Mouse (Mus musculus) cerebellum, postnatal 14 days (tissue): ENCODE results near the gene Plau.
A peak's percentile ranks its signal among the peaks of the same experiment; 100 is the strongest.

Experiments used
- DNase-seq, 2 experiments: peaks; one replicate each; pipeline ENCODE4 v3.0.0; 2021; ENCODE audit warnings: mixed read lengths in 2 of 2

Gene Plau

DNA sequence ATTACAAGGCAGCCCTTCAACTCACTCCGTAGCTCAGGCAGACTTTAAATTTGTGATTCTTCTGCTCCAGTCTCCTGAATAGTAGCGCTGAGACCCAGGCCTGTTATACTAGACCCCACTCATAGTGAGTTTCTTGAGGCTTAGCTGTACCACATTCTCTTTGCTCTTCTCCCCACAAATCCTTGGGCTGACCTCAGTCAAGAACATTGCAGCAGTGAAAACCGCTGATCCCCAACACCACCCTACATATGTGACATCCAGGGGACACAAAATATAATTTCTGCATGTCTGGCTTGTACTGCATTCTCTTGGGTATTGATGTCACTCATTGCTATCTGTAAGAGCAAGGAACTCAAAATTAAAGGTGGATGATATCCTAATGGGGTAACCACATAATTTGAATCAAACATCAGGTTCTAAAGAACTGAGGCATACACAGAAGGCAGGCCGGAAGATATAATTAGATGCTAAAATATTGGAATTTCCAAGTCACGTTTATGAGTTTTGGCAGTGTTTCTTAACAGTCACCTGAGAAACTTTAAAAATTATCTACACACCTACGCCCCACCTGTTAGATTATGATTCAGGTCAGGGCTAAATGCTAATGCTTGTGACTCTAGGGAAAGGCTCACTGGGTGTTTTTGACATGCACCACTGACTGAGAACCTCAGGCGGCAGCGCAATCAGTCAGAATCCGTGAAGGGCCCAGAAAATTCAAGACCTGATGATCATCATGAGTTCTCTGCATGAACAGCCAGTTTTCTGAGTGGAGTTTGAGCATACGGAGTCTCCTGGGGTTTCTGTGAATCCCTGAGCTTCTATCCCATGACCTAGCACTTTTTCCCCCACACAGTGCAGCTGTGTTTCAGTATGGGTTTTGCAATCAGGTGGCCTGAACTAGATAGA, 8.5 kb downstream of the Plau start:
- no peak for DNase-seq

DNA sequence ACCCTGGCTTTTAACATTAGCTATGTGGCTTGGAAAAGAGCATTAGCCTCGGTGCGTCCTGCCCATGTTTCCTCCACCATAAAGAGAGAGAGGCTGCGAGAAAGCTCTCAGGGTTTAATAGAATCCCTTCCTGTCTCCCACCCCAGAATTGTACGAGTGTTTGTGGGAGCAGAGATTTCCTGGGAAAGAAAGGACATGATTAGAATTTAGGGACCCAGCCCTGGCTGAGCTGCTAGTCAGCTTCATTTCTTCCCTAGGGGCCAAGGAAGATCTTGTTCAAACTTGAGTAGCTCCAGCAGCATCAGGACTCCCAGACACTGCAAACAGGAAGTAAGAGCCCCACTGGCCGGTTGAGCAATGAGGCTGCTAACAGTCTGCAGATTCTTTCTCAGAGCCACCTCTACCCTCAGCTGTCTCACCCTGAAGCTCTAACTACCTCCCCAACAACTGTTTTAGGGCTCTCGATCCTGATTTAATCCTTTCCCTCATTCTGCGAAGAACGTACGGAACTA, 9.2 kb downstream of the Plau start:
- DNase-seq, result no peak

DNA sequence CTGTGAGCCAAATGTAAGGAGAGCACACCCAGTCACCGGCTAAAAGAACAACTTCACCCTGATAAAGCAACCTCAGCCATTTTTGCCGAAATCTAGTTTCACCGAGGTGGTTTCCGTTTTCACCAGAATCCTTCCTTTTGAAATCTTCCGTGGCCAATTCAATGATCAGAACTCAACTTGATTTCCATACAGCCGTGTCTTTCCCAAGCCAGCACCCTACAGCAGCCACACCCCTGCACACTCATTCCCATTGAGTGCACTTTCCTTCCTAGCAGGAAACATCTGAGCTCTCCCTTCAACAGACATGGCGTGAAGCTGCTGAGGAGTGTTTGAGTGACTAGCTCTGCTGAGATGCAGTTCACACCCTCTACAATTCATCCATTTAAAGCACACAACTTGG, 9.8 kb downstream of the Plau start:
- DNase-seq, result no peak

DNA sequence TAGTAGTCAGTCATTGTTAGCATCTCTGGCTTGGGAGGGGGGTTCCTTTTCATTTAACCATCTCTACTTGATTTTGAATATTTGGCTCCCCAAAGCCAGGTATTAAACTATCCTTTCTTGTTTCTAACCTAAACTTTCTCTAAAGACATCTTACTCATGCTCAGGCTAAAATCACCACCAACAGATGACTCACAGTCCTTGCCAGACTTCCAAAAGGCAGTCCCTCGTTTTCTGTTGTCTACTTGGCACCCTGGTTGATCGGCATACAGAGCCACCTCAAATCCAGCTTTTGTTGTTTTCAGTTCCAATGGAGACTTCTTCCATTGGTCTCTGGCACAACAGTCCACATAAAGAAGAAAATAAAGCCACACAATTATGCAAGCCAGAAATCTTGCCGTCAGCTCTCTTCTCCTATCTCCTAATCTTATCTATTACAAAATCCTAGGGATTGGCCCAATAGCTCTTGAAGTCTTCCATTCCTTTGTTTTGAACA, 11.2 kb downstream of the Plau start:
- no peak for DNase-seq

DNA sequence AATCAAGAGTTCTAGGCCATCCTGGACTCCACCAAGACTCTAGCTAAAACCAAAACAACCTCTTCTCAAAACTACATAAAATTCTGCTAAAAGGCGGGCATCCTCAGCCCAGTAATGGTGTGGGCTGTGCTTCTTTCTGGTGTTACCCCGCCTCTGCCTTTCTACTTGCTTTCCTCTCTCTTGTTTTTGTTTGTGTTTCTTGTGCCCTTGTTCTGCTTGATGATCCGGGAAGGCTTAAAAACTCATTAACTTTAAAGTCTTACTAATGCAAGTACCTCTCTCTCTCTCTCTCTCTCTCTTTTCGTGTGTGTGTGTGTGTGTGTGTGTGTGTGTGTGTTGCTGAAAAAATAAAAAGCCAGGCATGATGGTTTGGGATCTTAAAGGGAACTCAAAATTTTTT, 13.3 kb downstream of the Plau start:
- no peak for DNase-seq

DNA sequence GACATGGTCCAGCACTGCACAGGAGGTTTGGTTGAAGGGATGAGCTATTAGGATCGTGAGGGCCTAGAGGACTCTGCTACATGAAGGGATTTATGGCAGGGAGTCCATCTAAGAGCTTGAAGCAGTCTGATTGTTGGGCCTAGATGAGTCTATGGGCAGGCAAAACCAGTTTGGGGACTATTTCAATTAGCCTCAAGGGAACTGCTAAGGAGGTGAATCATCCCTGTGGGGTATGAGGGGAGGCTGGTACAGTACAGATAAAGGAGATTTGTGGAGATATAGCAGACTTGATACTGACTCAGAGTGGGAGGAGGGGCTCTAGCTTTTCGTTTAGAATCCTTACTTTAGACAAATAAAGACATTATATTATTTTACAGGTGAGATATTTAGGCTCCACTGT, 14.0 kb downstream of the Plau start:
- DNase-seq, result no peak

DNA sequence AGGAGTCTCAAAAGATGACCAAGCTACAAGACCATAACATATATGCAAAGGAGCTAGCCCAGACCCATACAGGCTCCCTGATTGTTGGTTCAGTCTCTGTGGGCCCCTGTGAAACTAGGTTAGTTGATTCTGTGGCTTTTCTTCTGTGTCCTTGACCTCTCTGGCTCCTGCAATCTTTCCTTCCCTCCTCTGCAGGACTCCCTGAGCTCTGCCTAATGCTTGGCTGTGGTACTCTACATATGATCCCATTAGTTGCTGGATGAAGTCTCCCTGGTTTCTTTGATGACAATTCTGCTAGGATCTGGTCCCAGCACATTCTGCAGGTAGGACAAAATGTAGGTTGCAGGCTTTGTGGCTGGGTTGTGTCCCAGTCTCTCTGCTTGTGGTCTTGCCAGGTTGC, 15.3 kb downstream of the Plau start:
- no peak for DNase-seq

DNA sequence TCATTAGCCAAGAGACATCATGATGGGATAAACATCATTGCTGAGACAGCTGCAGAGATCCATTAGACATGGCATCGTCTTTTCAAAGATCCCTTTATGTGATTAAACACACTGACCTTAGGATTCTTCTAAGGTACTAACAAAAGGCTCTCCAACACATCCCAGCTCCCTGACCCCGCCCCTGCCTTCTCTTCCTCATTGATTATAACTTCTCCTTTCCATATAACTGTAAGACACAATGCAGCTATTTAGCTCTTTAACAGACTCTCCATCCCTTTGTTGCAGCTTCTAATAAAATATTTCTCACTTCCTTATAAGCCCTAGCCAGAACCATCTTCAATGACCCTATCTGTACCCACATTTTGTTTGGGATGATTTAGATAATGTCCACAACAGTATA, 24.7 kb downstream of the Plau start:
- no peak for DNase-seq

DNA sequence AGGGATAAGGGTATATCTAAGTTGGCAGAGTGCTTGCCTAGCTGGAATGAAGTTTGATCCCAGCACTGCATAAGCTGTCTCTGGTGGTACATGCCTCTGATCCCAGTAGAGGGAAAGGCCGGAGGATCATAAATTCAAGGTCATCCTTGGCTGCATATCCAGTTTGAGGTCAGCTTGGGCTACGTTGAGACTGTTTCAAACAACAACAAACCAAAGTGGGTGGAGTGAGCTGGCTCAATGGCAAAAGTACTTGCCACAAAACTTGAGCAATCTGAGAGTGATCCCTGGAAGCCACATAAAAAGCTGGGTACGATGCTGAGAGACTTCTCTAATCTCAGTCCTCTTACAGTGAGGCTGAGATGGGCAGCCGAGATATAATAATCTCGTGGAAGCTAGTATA, 25.1 kb downstream of the Plau start:
- DNase-seq, result no peak

DNA sequence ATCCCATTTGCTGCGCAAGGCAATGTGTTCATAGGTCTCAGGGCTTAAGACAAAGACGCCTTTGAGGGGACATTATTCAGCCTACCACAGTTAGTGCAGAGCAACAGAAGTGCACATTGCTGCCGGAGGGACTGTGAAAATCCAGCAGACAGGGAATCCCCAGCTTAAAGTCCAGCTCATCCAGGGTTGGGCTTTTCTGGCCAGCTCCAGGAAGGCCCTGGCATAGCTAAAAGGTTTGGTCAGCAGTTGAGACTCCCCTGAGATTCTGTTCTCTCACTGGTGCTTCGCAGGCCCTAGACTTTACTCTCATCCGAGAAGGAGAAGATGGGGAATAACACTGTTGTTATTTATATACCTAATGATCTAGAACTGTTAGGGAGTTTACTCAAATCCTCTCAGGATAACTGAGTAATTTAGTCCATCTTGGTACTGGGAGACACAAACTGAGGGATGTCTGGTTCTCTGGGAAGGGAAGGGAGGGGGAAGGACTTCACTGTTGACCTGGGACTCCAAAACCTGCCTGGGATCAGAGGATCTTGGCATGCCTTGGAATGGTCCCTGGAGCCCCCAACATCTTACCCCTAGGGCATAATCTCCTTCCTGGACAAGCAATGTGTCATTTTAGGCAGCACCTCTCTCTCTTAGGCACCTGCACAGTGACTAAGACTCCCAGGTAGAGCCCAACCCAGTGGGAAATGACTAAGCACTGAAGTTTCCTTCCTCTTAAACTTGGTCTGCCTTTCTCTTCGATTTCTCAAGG, 27.0 kb downstream of the Plau start:
- no peak for DNase-seq

DNA sequence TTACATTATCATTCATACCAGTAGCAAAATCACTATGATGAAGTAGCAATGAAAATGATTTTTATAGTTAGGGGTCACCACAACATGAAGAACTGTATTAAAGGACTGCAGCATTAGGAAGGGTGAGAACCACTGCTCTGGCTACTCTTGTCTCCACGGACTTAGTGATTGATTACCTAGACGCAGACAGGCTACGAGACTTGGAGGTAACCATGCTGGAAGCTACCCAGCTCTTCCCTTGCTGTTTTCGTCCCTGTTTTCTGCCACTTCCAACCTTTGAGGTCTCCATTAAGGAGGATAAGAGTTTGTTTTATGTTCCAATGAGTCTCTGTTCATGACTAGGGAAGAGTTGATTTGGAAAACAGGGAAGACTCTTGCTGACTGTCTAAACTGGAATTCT, 27.7 kb downstream of the Plau start:
- no peak for DNase-seq

DNA sequence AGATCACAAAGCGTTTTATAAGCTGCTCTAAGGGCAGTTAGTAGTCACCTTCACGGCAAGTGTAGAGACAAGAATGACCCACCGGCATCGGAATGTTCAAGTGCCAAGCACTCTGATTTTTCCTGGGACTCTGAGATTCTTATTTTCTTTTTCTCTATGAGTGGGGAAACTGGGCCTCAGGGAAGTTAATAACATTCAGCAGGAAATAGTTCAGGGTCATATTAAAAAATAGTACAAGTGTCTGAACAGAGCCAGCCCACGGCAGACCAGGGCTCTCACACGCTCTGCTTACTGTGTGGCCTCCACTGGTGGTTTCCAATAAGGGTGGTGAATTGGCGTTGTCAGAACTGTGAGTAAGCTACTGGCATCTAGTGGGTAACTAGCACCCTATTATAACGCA, 29.1 kb downstream of the Plau start:
- DNase-seq, result no peak

DNA sequence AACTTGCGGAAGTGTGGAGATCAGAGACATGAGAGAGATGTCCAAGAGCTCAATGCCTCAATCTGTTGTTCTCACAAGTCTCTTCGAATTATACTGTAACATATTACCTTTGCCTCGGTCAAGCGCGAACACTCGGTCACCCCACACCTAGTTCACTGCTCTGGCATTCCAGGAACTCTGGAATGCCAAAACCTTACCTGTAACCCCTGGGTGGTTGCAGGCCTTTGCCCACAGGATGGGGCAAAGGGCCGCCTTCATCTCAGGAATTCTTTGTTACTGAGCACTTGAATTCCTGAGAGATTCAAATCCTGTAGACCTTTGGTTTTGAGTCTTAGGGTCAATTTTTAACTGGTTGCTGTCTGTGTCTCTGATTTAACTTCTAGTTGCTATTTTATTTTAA, 29.9 kb downstream of the Plau start:
- no peak for DNase-seq

DNA sequence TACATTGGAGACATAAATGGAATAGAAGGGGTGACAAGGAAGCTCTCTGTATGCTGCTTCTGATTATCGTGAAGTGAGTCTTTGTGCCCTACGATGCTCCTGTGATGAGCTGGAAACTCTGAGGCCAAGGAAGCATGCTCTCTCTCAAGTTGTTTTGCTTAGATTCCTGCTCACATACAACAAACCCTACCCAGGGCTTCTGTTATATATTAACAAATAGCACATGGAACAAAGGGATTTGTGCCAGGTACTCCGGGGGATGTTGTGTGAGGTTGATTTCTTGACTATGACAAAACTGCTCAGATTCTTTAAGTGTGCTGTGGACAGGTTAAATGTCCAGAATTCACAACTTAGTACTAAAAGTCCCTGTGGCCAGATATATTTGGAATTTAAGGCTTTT, 33.6 kb downstream of the Plau start:
- no peak for DNase-seq

DNA sequence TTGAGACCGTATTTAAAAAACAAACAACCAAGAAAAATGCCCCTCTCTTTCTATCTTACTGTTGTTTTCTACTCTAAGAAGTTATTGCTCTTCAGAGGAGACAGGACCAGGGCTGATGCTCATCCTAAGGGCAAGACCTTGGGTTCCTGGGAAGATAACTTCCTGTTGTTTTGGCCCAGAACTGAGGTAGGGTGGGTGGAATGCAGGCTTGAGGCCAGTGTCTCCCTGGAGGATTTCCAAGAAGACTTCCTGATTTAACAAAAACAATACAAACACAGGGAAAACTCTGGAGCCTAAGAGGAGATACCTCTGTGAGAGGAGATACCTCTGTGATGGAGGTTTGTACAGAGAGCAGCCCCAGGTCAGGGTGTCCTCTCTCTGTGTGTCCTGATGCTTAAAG, 35.0 kb downstream of the Plau start:
- no peak for DNase-seq

DNA sequence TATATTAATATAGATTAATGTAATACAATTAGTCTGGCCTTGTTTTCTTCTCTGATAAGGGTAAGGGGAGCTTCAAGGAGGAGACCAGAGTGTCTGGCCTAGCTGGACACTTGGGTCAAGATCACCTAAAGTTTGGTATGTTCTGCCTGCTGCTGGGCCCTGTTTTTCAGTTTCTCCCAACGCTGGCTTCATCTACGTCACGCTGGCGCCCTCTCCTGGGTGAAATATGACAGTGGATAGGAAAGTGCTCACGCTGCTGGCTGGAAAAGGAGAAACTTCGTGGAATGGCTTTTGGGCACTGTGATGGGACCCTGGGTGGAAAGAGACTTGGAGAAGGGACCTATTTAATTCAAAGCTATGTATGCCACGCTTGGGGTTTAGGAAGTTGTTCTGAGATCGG, 36.8 kb downstream of the Plau start:
- peak; percentile 88 to 91 for DNase-seq

DNA sequence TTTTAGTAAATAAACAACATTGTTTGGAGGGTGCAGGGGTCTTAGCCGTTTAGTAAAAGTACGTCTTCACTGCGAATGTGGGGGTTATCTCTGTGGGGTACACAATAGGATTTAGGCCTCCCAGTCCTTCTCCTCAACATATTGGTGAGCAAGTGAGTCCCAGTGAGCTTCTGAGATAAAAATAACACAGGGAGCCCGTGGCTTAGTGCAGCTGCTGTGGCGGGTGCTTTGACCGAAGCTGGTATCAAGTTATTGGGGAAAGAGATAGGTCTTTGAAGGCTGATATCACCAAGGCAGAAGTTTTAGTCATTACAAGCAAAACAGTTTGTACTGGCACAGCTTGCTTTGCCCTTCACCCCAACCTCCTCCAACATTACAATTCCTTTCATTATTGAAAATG, 37.5 kb downstream of the Plau start:
- DNase-seq, result no peak

DNA sequence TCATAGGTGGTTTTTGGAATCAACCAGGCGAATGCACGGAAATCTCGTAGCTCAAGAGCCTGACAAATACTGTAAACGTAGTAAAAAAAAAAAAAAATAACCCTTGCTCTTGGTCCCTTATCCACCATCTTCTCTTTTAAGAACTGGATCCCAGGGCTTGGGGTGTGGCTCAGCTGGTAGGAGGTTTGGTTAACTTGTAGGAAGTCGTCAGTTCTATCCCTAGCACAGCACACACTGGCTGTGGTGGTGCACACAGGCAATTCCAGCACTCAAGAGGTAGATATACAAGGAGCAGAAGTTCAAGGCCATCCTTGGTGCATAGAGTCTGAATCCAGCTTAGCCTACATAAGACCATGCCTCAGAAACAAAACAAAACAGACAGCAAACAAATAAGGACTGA, 48.2 kb downstream of the Plau start:
- DNase-seq, result no peak

DNA sequence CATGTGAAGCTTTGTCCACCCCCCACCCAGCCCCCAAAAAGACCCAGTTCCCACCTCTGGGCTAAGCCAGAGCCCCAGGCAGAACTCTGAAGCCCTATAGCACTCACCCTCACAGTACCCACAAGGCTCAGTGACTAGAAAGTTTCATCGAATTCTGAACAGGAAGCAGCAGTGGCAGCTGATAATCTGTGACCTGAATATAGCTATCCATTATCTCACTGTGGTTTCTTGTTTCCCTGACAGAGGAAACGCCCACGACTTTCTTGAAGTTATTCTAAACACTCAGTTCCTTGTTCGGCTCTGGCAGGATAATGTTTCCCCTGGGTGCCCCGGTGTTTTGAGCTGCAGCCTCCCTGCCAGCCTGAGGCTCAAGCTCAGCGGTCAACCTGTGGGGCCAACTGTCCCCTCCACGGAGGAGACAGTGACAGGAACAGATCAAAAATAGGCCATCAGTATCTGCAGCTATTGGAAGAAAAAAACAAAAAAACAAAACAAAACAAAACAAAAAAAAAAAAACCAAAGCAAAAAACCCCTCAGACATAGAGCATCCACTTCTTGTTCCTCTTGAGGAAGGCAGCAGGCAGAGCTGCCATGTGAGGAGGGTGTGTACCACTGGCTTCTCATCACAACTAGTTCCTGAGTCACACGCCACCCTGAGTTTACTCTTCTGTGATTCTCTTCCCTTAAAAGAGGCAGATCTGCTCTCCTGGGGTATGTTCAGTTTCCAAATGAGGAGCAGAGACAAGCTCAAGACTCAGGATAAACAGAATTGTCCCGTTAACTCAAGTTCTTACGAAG, 48.8 kb downstream of the Plau start:
- no peak for DNase-seq

DNA sequence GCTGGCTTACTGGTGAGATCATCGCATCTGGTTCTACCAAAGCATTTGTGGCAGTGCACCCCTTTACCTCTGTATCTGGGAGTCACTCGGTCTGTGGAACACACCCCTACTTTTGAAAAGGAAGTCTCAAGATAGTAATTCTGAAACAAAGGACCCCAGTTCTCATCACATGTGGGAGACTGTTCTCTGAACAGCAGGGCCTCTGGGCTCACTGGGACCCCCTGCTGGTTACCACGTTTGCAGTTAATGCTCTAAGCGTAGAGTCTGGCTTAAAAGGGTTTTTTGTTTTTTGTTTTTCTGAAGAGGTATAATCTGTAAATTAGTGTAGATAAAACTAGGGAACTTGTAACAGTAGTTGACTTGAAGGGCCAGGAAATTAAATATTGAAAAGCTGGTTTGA, 49.8 kb downstream of the Plau start:
- DNase-seq, result peak; percentile 19 to 44

DNA sequence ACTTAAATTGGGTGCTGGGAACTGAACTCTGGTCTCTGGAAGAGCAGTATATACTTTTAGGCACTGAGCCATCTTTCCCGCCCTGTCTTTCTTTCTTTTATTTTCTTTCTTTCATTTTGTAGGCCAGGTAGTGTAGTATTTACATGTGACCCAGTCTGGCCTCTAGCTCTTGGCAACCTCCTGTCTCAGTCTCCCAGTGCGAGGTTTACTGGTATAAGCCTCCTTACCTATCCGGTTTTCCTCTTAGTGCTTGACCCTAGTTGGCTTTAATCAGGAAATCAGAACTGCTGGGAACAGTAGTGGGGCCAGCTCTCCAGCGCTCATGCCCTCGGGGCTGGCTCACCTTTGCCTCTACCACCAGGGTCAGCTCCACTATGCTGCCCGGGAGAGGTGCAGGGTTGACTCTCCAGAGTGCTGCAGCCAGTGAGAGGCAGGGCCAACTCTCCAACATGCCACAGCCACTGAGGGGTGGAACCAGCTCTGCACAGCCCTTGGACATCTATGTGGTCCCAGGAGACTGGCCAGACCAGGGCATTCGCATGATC, 51.2 kb downstream of the Plau start:
- no peak for DNase-seq

DNA sequence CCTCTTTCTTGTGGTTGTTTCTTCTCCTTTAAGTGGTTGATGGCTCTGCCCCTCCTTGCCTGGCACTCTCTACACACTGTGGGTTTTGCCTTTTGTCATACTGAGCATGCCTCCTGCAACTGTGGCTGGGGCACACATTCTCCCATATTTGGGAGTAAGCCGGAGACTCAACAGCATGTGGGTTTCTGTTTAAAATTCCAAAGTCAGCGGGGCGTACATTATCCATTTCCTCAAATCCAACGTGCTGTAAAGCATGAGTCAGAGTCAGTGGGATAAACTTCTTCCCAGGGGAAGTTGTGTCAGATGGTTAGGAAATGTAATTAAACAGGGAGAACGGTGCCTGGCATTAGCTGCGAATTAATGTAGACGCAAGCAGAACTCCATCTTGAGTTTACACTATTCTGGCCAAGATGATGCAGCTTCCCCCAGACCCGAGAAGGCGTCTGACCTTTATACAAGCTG, 55.5 kb downstream of the Plau start:
- peak; percentile 5 to 12 for DNase-seq
